ENCODE assay signal across 9 mouse cellular contexts in genomic region chr15:99653291-99653690, GRCm38 (mm10). TPM values are rescaled to one million over a fixed set of nuclear protein-coding genes. Genes with fewer than 3 reads are reported as not detected.
A peak's percentile ranks its signal among the peaks of the same experiment; 100 is the strongest.
DNase-seq lines count a peak whose midpoint lies in the region; ATAC-seq lines count a peak whose summit lies in the region.
"Had no signal": no experiment of that assay in that cellular context is flagged by ENCODE, and none has a peak within 500 bp of the region (broad histone marks: within the 10 kb centered on the region; RNA-seq: fewer than 3 reads in every experiment).

No protein-coding gene starts in this region.

- ATAC-seq in heart, embryonic 12.5 days (ENCODE audit: insufficient number of reproducible peaks, low FRiP score): no peak
- no peak for ATAC-seq in hindbrain, embryonic 13.5 days (ENCODE audit: low FRiP score)
- ATAC-seq in midbrain, embryonic 13.5 days: no peak
- ATAC-seq: Patski had no signal

- H3K4me2 ChIP-seq in heart, embryonic 12.5 days: peak overlapping the region; percentile 75
- peak overlapping the region; percentile 46 for H3K4me2 ChIP-seq in hindbrain, embryonic 13.5 days
- H3K4me2 ChIP-seq in midbrain, embryonic 13.5 days (replicated peaks): peak overlapping the region; percentile 43

- peaks cover 31% of the 10 kb centered on the region for H3K27me3 ChIP-seq in heart, embryonic 12.5 days (replicated peaks)
- H3K27me3 ChIP-seq in hindbrain, embryonic 13.5 days: peaks cover 11% of the 10 kb centered on the region
- peaks cover 26% of the 10 kb centered on the region for H3K27me3 ChIP-seq in midbrain, embryonic 13.5 days
- H3K27me3 ChIP-seq: Patski had no signal

- H3K9ac ChIP-seq in heart, embryonic 12.5 days: peak overlapping the region; percentile 47; the same call in 1 of the 2 replicates
- no peak overlapping the region; the same call in 1 of the 2 replicates for H3K9ac ChIP-seq in hindbrain, embryonic 13.5 days
- H3K9ac ChIP-seq in midbrain, embryonic 13.5 days (replicated peaks): no peak overlapping the region

- H3K4me1 ChIP-seq in heart, embryonic 12.5 days (replicated peaks): peaks cover 32% of the 10 kb centered on the region
- H3K4me1 ChIP-seq in hindbrain, embryonic 13.5 days (replicated peaks): peaks cover 65% of the 10 kb centered on the region
- H3K4me1 ChIP-seq in midbrain, embryonic 13.5 days (replicated peaks): peaks cover 54% of the 10 kb centered on the region

- H3K27ac ChIP-seq in heart, embryonic 12.5 days (ENCODE audit: poor library complexity, severe bottlenecking): no peak overlapping the region
- no peak overlapping the region for H3K27ac ChIP-seq in hindbrain, embryonic 13.5 days
- no peak overlapping the region for H3K27ac ChIP-seq in midbrain, embryonic 13.5 days

- no peak for DNase-seq in heart, postnatal 4 days
- DNase-seq in MN1 (ENCODE audit: low spot score): peak; percentile 87
- DNase-seq in urinary bladder, postnatal 14 days (ENCODE audit: low spot score): no peak
- DNase-seq in spleen, adult 12 weeks (ENCODE audit: low spot score): no peak
- no peak for DNase-seq in layer of hippocampus, postnatal 14 days (ENCODE audit: low spot score in 2 of 2)

- peak overlapping the region; percentile 38 for H3K4me3 ChIP-seq in heart, embryonic 12.5 days
- H3K4me3 ChIP-seq in hindbrain, embryonic 13.5 days: peak overlapping the region; percentile 20; the same call in 1 of the 2 replicates
- peak overlapping the region; percentile 16 for H3K4me3 ChIP-seq in midbrain, embryonic 13.5 days (replicated peaks)

- H3K9me3 ChIP-seq in heart, embryonic 12.5 days (replicated peaks): no peaks in the 10 kb centered on the region
- no peaks in the 10 kb centered on the region for H3K9me3 ChIP-seq in hindbrain, embryonic 13.5 days
- H3K9me3 ChIP-seq in midbrain, embryonic 13.5 days: no peaks in the 10 kb centered on the region

- H3K36me3 ChIP-seq in heart, embryonic 12.5 days: no peaks in the 10 kb centered on the region
- H3K36me3 ChIP-seq in hindbrain, embryonic 13.5 days: no peaks in the 10 kb centered on the region
- H3K36me3 ChIP-seq in midbrain, embryonic 13.5 days: no peaks in the 10 kb centered on the region

- 6% methylated on average over 8 of the region's 8 CpGs for WGBS in heart, embryonic 12.5 days
- 8% methylated on average over 8 of the region's 8 CpGs for WGBS in hindbrain, embryonic 13.5 days
- 9% methylated on average over 8 of the region's 8 CpGs for WGBS in midbrain, embryonic 13.5 days

RNA-seq across cellular contexts. Expression of gene Racgap1, which starts 1.8 kb away (rescaled TPM):
- polyA plus RNA-seq in heart, embryonic 12.5 days (2016; fragmentation: Nextera tagmentation; extraction: Ambion mirVana): 131 and 140 TPM in 2 replicates
- total RNA-seq in heart, postnatal 4 days (2021): 10 to 100 TPM; 88.5 to 98.7 TPM
- 97.6 and 102 TPM in 2 replicates for polyA plus RNA-seq in hindbrain, embryonic 13.5 days (2015; fragmentation: Nextera tagmentation; extraction: Ambion mirVana)
- polyA plus RNA-seq in midbrain, embryonic 13.5 days (2015; fragmentation: Nextera tagmentation; extraction: Ambion mirVana): 118 and 125 TPM in 2 replicates
- 1 to 10 TPM; 7.6 to 8.7 TPM for total RNA-seq in layer of hippocampus, postnatal 14 days (2021)

RNA-seq across cellular contexts. Expression of gene Asic1, which starts 16.9 kb away (rescaled TPM):
- 2.6 and 3.2 TPM in 2 replicates for polyA plus RNA-seq in heart, embryonic 12.5 days (2016; fragmentation: Nextera tagmentation; extraction: Ambion mirVana)
- 1 to 10 TPM in 1 of 2 experiments, under 1 TPM in 1; 0.77 to 1.0 TPM for total RNA-seq in heart, postnatal 4 days (2021)
- 58.3 and 63.0 TPM in 2 replicates for polyA plus RNA-seq in hindbrain, embryonic 13.5 days (2015; fragmentation: Nextera tagmentation; extraction: Ambion mirVana)
- 48.0 and 54.5 TPM in 2 replicates for polyA plus RNA-seq in midbrain, embryonic 13.5 days (2015; fragmentation: Nextera tagmentation; extraction: Ambion mirVana)
- total RNA-seq in layer of hippocampus, postnatal 14 days (2021): 10 to 100 TPM; 37.3 to 41.3 TPM

RNA-seq across cellular contexts. Expression of gene Smarcd1, which starts 48.6 kb away (rescaled TPM):
- polyA plus RNA-seq in heart, embryonic 12.5 days (2016; fragmentation: Nextera tagmentation; extraction: Ambion mirVana): 25.5 and 29.3 TPM in 2 replicates
- total RNA-seq in heart, postnatal 4 days (2021): 10 to 100 TPM; 46.5 to 47.7 TPM
- 134 and 145 TPM in 2 replicates for polyA plus RNA-seq in hindbrain, embryonic 13.5 days (2015; fragmentation: Nextera tagmentation; extraction: Ambion mirVana)
- polyA plus RNA-seq in midbrain, embryonic 13.5 days (2015; fragmentation: Nextera tagmentation; extraction: Ambion mirVana): 137 and 145 TPM in 2 replicates
- 100 to 1,000 TPM in 1 of 2 experiments, 10 to 100 TPM in 1; 96.1 to 106 TPM for total RNA-seq in layer of hippocampus, postnatal 14 days (2021)

RNA-seq across cellular contexts. Expression of gene Gm17349, which starts 52.0 kb away (rescaled TPM):
- not detected in 2 replicates for polyA plus RNA-seq in heart, embryonic 12.5 days (2016; fragmentation: Nextera tagmentation; extraction: Ambion mirVana)
- 1 to 10 TPM; 3.7 to 4.8 TPM for total RNA-seq in heart, postnatal 4 days (2021)
- not detected in 2 replicates for polyA plus RNA-seq in hindbrain, embryonic 13.5 days (2015; fragmentation: Nextera tagmentation; extraction: Ambion mirVana)
- not detected in 2 replicates for polyA plus RNA-seq in midbrain, embryonic 13.5 days (2015; fragmentation: Nextera tagmentation; extraction: Ambion mirVana)
- 1 to 10 TPM; 5.3 to 5.5 TPM for total RNA-seq in layer of hippocampus, postnatal 14 days (2021)
- polyA plus RNA-seq: Patski had no signal

RNA-seq across cellular contexts. Expression of gene Aqp6, which starts 52.1 kb away (rescaled TPM):
- not detected in 2 replicates for polyA plus RNA-seq in heart, embryonic 12.5 days (2016; fragmentation: Nextera tagmentation; extraction: Ambion mirVana)
- total RNA-seq in heart, postnatal 4 days (2021): not detected
- polyA plus RNA-seq in hindbrain, embryonic 13.5 days (2015; fragmentation: Nextera tagmentation; extraction: Ambion mirVana): 2.6 and 3.2 TPM in 2 replicates
- polyA plus RNA-seq in midbrain, embryonic 13.5 days (2015; fragmentation: Nextera tagmentation; extraction: Ambion mirVana): 0.71 and 0.99 TPM in 2 replicates
- under 1 TPM; 0.19 to 0.37 TPM for total RNA-seq in layer of hippocampus, postnatal 14 days (2021)
- polyA plus RNA-seq: Patski had no signal

Comparison
In these comparisons a context has a peak if more than half of its experiments do, and no peak if none do; other contexts are left out.
1. RNA of gene Asic1, which starts 16.9 kb away (polyA plus RNA-seq): 58.3 to 63.0 TPM in hindbrain, embryonic 13.5 days and 48.0 to 54.5 TPM in midbrain, embryonic 13.5 days; 2.6 to 3.2 TPM in heart, embryonic 12.5 days; every median in the first group is over 10 times any median in the second.
2. Peak in every context shown above with its lines, with median percentiles within 50 percentile points of each other: H3K4me2 ChIP-seq and H3K4me3 ChIP-seq.